Mouse (Mus musculus) cerebellum, adult 2 months (tissue): ENCODE measurements at regions not wholly inside any gene's neighbourhood (a gene's known extent, or its start where the extent isn't known, plus 50 kb on each side); places are given as distances from the start of the nearest gene placed in this dataset.

Experiments
- CTCF ChIP-seq: fragments of 200-500 bp; IDR thresholded peaks from 2 replicates; pipeline ENCODE4 v1.5.1; 2011; ENCODE audit warnings: low read depth, mild to moderate bottlenecking, control low read depth, low read length, moderate library complexity, borderline replicate concordance; ENCODE audit not compliant: insufficient read depth
- POLR2A ChIP-seq: fragments of 200-500 bp; IDR thresholded peaks from 2 replicates; pipeline ENCODE4 v1.6.1; 2011; ENCODE audit warnings: low read length, control low read depth, borderline replicate concordance; ENCODE audit not compliant: insufficient read depth

DNA sequence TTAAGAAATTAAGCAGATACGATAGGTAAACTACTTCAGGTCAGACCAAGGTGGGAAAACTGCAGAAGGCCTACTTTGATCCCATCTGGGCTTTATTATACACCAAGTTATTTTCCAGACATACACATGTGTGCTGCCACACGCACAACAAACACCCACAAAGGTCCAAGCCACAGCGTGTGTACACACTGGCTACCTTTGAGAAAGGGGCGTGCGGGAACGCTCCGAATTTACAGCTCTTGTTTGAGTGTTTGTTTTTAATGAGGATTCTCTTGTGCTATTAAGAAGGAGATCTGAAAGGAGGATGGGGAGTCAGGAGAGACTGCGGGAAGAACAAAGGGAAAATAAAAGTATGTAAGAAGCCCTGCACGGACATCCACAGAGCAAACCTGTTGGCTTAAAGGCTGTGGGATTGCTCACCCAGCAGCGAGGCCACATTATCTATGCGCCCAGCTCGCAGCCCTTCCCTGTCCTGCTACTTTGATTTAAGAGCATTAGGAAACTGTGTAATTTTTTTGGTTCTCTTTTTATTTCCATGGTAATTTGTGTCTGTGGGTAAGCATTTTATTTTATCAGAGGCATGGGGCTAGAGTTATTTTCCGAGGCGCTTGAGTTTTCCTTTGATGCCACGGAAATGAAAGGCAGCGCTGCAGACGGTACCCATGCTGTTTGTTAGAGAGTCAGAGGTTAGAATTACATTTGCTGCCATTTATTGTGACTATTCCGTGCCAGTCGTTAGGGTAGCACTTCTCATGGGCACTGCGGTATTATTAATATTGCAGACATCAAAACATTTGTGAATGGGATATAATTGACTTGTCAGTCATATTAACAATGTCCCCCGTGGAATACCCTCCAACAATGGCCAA, 272.4 kb downstream of the Nr2f2 start:
- no peak for TF ChIP-seq CTCF
- no peak for TF ChIP-seq POLR2A
